Mouse (Mus musculus): ENCODE data around the gene Scaper. TPM values are rescaled to one million over a fixed set of nuclear protein-coding genes. Genes with fewer than 3 reads are reported as not detected.

Gene Scaper
- polyA plus RNA-seq, 1 experiment from 2014 or later, result 8.5 TPM

GRCm38 (mm10) chr9:55586141-55586540 is 351.8 kb downstream of the Scaper start:
- 95% methylated on average over 6 of the region's 6 CpGs for WGBS

DNA sequence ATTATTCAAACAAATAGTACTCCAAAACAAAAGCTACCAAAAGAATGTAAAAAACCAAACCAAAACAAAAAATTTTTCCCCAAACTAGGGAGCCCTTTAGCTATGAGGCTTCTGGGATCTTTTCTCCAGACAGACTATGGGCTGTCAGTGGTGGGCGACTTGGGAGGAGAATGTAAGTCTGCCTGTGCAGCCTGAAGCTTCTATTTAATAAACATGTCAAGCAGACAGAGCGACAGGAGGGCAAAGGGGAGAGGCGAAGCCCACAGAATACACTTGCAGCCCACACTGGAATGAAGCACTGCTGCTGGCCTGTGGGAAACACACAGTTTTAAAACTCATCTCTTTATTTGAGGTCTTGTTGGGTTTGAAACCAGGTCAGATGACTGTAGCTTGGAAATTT is 356.5 kb downstream of the Scaper start:
- H3K27ac ChIP-seq, result no peak overlapping the region
- no peak for ATAC-seq
- no peak overlapping the region for H3K4me3 ChIP-seq (replicated peaks)
- no peaks in the 10 kb centered on the region for H3K9me3 ChIP-seq
- no peak overlapping the region for H3K4me2 ChIP-seq (replicated peaks)
- H3K36me3 ChIP-seq, result no peaks in the 10 kb centered on the region
- H3K9ac ChIP-seq, result no peak overlapping the region
- 25% methylated on average over 3 of the region's 3 CpGs for WGBS
- 0 out of 2 replicates have a peak, but pooled peaks cover 5% of the 10 kb centered on the region for H3K4me1 ChIP-seq (replicated peaks)
- no peaks in the 10 kb centered on the region for H3K27me3 ChIP-seq (replicated peaks)

More at GRCm38 (mm10) chr9:55586141-55586540, 351.8 kb downstream of the Scaper start:
- Histone ChIP-seq H3K9me3 (no peaks in the 10 kb centered on the region), H3K36me3 (no peaks in the 10 kb centered on the region), H3K4me2 (replicated peaks) (no peak overlapping the region), H3K4me3 (replicated peaks) (no peak overlapping the region), H3K9ac (no peak overlapping the region), H3K4me1 (replicated peaks) (0 out of 2 replicates have a peak, but pooled peaks cover 5% of the 10 kb centered on the region), H3K27me3 (replicated peaks) (no peaks in the 10 kb centered on the region), H3K27ac (no peak overlapping the region)
- ATAC-seq, result no peak

DNA sequence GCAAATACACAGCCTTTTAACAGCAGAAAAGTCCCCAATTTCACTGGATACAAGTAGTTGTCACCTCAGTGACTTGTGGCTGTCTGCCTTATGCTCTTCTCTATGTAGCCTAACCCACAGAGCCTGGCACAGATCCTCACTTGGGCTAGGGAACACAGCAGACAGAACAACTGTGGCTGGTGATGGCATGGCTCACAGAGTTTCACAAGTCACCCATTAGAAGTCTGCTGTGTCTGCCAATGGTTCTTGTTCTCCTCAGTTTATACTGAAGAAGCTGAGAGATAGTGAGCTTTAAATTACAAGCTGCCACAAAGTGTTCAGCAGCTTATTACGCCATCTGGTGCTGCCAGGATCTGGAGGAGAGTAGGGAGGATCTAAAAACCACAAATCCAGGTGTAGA is 361.3 kb downstream of the Scaper start:
- Histone ChIP-seq H3K27me3 (replicated peaks) (no peaks in the 10 kb centered on the region), H3K27ac (no peak overlapping the region), H3K4me3 (replicated peaks) (no peak overlapping the region), H3K36me3 (no peaks in the 10 kb centered on the region), H3K4me2 (replicated peaks) (no peak overlapping the region), H3K9me3 (no peaks in the 10 kb centered on the region), H3K4me1 (replicated peaks) (0 out of 2 replicates have a peak, but pooled peaks cover 3% of the 10 kb centered on the region), H3K9ac (no peak overlapping the region)
- WGBS, result 78% methylated on average over 1 of the region's 1 CpGs
- no peak for ATAC-seq

GRCm38 (mm10) chr9:55571071-55571470 is 366.8 kb downstream of the Scaper start:
- Histone ChIP-seq H3K9ac (no peak overlapping the region), H3K27ac (no peak overlapping the region), H3K4me3 (replicated peaks) (no peak overlapping the region), H3K9me3 (no peaks in the 10 kb centered on the region), H3K4me2 (replicated peaks) (no peak overlapping the region), H3K4me1 (replicated peaks) (no peaks in the 10 kb centered on the region), H3K27me3 (replicated peaks) (no peaks in the 10 kb centered on the region), H3K36me3 (no peaks in the 10 kb centered on the region)
- WGBS, result 58% methylated on average over 1 of the region's 1 CpGs
- ATAC-seq, result no peak

- Histone ChIP-seq H3K4me2 (replicated peaks) (no peak overlapping the region), H3K4me1 (replicated peaks) (no peaks in the 10 kb centered on the region), H3K27me3 (replicated peaks) (no peaks in the 10 kb centered on the region), H3K9me3 (no peaks in the 10 kb centered on the region), H3K27ac (no peak overlapping the region), H3K36me3 (no peaks in the 10 kb centered on the region), H3K9ac (no peak overlapping the region), H3K4me3 (replicated peaks) (no peak overlapping the region)
- no peak for ATAC-seq
- 63% methylated on average over 5 of the region's 5 CpGs for WGBS
Measured at GRCm38 (mm10) chr9:55568466-55569159, 369.3 kb downstream of the Scaper start.

GRCm38 (mm10) chr9:55560960-55561359 is 377.0 kb downstream of the Scaper start:
- H3K27me3 ChIP-seq (replicated peaks), result no peaks in the 10 kb centered on the region
- H3K4me3 ChIP-seq (replicated peaks), result no peak overlapping the region
- no peaks in the 10 kb centered on the region for H3K4me1 ChIP-seq (replicated peaks)
- no peak overlapping the region for H3K9ac ChIP-seq
- 95% methylated on average over 1 of the region's 1 CpGs for WGBS
- H3K27ac ChIP-seq, result no peak overlapping the region
- H3K9me3 ChIP-seq, result no peaks in the 10 kb centered on the region
- no peaks in the 10 kb centered on the region for H3K36me3 ChIP-seq
- H3K4me2 ChIP-seq (replicated peaks), result no peak overlapping the region
- ATAC-seq, result no peak

DNA sequence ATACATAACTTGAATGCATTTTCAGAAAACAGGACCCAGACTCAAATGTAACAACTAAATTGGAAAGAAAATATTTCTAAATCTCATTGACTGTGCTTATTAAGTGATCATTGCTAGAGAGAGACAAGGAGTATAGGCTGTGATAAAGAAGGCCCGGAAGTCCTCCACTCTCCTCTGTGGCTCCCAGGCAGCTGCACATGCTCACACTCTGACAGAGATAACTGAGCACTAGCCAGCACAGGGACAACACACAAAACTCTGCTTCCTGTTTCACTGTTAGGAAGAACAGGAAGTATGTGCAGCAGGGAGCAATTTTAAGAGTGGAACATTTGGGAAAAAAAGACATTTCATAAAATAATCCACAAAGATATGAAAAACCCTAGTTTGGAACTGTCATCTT is 382.9 kb downstream of the Scaper start:
- Histone ChIP-seq H3K27me3 (replicated peaks) (no peaks in the 10 kb centered on the region), H3K4me3 (replicated peaks) (no peak overlapping the region), H3K4me1 (replicated peaks) (no peaks in the 10 kb centered on the region), H3K27ac (no peak overlapping the region), H3K9ac (no peak overlapping the region), H3K9me3 (no peaks in the 10 kb centered on the region), H3K36me3 (no peaks in the 10 kb centered on the region), H3K4me2 (replicated peaks) (no peak overlapping the region)
- 29% methylated on average over 1 of the region's 1 CpGs for WGBS
- ATAC-seq, result no peak

DNA sequence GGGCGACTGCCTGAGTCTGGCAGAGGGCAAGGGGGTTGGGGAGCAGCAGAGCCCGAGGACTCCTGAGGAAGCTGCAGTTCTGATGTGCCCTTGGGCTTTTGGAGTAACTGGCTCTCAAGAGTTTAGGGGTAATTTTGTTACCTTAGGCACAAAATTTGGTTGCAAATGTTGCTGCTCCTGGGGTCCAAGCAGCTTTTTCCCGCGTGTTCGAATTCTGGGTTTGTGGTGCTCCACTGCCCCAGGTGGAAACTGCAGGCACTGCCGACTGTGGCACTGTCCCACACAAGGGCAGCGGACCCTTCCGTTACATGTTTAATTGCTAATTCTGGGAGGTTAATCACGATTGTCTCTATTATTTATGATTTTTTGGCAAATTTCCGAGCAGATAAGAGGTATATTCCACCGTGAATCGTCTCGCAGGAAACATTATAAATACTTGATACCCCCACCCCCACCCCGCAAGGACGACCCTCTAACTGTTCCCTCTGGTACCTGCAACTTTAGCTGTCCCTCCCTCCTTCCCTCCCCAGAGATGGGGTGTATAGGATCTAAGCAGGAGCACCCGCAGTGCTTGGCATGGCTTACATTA is 388.5 kb downstream of the Scaper start:
- no peaks in the 10 kb centered on the region for H3K36me3 ChIP-seq
- no peaks in the 10 kb centered on the region for H3K9me3 ChIP-seq
- no peak overlapping the region for H3K4me3 ChIP-seq (replicated peaks)
- no peak for ATAC-seq
- H3K4me2 ChIP-seq (replicated peaks), result peak overlapping the region; percentile 33; the same call in 1 of the 2 replicates
- peaks cover 34% of the 10 kb centered on the region for H3K27me3 ChIP-seq (replicated peaks)
- H3K4me1 ChIP-seq (replicated peaks), result peaks cover 19% of the 10 kb centered on the region
- WGBS, result 16% methylated on average over 16 of the region's 16 CpGs
- H3K27ac ChIP-seq, result no peak overlapping the region
- no peak overlapping the region for H3K9ac ChIP-seq

DNA sequence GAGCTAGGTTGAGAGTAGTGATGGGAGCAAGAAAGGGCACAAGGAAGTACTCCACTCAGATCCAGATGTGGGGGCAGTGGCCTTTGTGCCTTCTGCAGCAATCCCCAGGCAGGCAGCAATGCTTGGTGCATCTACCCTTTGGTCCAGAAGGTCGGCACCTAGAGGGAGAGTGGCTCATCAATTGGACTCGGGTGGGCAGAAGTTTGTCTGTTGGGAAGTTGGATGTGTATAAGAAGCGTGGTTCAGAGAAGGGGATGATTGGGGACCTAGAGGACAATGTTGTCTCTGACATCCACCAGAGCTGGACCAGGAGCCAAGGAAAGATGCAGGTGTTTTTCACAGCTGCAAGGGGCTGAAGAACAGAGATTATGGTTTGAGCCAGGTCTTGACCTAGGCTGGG is 389.0 kb downstream of the Scaper start:
- H3K27ac ChIP-seq, result no peak overlapping the region
- H3K9ac ChIP-seq, result no peak overlapping the region
- peaks cover 37% of the 10 kb centered on the region for H3K27me3 ChIP-seq (replicated peaks)
- H3K4me3 ChIP-seq (replicated peaks), result no peak overlapping the region
- no peaks in the 10 kb centered on the region for H3K9me3 ChIP-seq
- no peaks in the 10 kb centered on the region for H3K36me3 ChIP-seq
- no peak for ATAC-seq
- 0 out of 2 replicates have a peak overlapping the region, but pooled peaks have one; percentile 33 for H3K4me2 ChIP-seq (replicated peaks)
- peaks cover 24% of the 10 kb centered on the region for H3K4me1 ChIP-seq (replicated peaks)
- WGBS, result 31% methylated on average over 3 of the region's 3 CpGs

DNA sequence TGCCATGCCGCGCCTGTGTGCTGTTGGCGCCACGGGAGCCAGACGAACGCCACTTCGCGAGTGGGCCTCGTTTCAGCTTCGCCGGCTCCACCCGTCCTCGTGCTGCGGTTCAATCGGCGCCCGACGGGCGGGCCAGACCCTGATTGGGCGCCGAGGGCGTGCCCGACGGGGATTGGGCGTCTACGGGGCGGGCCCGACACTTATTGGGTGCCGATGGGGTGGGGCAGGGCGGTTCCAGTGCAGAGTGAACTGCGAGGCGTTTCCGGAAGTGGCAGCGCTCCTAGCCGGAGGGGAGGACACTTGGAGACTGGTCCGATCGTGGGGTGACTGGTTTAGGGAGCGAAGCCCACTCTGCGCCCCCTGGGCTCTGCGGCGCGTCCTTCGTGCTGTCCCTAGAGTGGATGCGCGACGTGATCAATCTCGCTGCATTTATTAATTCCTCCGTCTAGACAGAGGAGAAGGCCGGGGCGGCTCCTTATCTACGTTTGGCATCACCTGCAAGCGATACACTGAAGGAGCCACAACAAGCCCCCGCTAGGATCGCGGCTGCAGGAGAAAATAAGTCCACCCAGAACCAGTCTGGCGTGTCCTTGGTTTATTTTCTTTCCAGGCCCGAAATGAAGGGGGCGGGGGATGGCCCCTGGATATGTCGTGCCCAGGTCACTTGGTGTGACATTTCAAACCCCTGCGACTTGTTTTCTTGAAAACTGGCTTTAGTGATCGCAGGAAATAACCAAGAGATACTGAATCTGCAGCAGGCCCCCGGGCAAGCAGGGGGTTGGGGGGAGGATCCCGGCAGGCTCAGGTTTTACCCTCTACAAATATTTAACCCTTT is 391.5 kb downstream of the Scaper start:
- H3K9ac ChIP-seq, result no peak overlapping the region
- no peak overlapping the region for H3K27ac ChIP-seq
- peak overlapping the region; percentile 78 for H3K4me2 ChIP-seq (replicated peaks)
- peaks cover 57% of the 10 kb centered on the region for H3K27me3 ChIP-seq (replicated peaks)
- 14% methylated on average over 63 of the region's 63 CpGs for WGBS
- H3K4me1 ChIP-seq (replicated peaks), result peaks cover 38% of the 10 kb centered on the region
- peak; percentile 50; the same call in 1 of the 2 replicates for ATAC-seq
- peak overlapping the region; percentile 26 for H3K4me3 ChIP-seq (replicated peaks)
- no peaks in the 10 kb centered on the region for H3K9me3 ChIP-seq
- H3K36me3 ChIP-seq, result no peaks in the 10 kb centered on the region

- Histone ChIP-seq H3K4me1 (replicated peaks) (peaks cover 43% of the 10 kb centered on the region), H3K4me3 (replicated peaks) (peak overlapping the region; percentile 14)
Measured at GRCm38 (mm10) chr9:55545556-55546175, 392.3 kb downstream of the Scaper start.

More at GRCm38 (mm10) chr9:55545556-55546175, 392.3 kb downstream of the Scaper start:
- no peaks in the 10 kb centered on the region for H3K36me3 ChIP-seq
- WGBS, result 24% methylated on average over 41 of the region's 41 CpGs
- H3K9me3 ChIP-seq, result no peaks in the 10 kb centered on the region
- H3K9ac ChIP-seq, result no peak overlapping the region
- no peak for ATAC-seq
- peaks cover 57% of the 10 kb centered on the region for H3K27me3 ChIP-seq (replicated peaks)
- H3K27ac ChIP-seq, result no peak overlapping the region
- peak overlapping the region; percentile 78 for H3K4me2 ChIP-seq (replicated peaks)
